Mouse (Mus musculus): ENCODE measurements around the gene Dnhd1.
A peak's percentile ranks its signal among the peaks of the same experiment; 100 is the strongest.
"Not testable (repeated sequence)": the region's sequence is repeated elsewhere in the genome, so short reads cannot be mapped to it uniquely, and the experiment has no call there.

The Dnhd1 gene

DNA sequence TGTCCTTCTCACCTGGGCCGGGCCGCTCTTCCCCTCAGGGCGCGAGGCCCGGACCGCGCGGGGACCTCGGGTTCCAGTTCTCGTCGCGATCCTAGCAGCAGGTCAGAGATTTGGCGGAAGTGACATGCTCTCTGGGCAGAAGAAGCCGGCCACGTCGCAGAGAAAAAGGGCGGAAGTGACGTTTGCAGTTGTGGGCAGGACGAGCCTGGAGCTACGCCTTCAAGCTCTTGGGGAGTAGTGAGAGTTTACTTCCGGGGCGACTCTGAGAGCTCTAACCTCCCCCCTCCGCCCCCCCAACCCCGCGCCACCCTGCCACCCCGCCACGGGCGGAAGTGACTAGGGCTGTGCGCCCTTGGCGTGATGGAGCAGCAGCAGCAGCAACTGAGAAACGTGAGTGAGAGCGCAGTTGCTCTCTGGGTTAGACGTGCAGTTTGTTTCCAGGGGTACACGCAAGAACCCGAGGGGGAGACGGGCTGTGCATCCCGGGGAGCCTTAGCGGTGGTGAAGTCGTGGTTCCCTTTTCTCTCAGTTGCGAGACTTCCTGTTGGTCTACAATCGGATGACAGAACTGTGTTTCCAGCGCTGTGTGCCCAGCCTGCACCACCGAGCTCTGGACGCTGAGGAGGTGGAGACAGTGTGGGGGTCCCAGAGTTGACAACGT, 10.3 kb upstream of the Dnhd1 start, which contains the start of the genes Arfip2 and Gm45799:
TSS of gene Arfip2 (minus strand) at position 184 of the 661 bp plus-strand sequence.
TSS of gene Gm45799 (plus strand) at position 320 of the 661 bp plus-strand sequence.
- DNase-seq (ENCODE audit: low spot score in 2 of 2), result peak; percentile 95 to 97

DNA sequence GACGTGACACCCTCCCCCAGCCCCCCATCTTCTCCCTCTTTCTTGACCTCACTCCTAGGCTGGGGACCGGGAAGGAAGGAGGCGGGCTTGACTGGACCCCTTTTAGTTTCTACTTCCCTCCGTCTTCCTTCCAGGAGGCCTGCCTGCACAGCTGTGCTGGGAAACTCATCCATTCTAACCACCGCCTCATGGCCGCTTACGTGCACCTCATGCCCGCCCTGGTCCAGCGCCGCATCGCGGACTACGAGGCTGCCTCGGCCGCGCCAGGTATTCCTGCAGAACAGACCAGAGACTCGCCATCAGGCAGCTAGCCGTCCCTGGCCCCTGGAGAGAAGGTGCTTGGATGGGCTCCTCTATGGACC, 9.8 kb upstream of the Dnhd1 start:
- DNase-seq (ENCODE audit: low spot score in 2 of 2), result no peak

DNA sequence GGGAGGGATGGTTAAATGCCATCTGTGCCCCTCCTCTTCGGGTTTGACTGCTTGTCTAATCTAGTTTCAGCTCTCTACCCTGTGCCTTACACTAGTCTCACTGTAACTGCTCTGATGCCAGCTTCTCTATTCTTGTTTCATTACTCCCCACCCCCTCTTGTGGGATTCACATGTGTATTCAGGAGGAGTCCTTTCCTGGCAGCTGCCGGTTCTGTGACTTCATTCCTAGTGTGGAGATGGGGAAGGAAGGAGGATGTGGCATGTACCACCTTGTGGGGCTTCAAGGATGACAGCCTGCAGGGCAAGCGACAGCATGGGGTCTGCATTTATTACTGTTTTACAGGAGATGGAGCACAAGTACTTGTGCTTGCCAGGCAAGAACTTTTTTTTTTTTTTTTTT, 8.7 kb upstream of the Dnhd1 start:
- DNase-seq (ENCODE audit: low spot score in 2 of 2), result no peak

DNA sequence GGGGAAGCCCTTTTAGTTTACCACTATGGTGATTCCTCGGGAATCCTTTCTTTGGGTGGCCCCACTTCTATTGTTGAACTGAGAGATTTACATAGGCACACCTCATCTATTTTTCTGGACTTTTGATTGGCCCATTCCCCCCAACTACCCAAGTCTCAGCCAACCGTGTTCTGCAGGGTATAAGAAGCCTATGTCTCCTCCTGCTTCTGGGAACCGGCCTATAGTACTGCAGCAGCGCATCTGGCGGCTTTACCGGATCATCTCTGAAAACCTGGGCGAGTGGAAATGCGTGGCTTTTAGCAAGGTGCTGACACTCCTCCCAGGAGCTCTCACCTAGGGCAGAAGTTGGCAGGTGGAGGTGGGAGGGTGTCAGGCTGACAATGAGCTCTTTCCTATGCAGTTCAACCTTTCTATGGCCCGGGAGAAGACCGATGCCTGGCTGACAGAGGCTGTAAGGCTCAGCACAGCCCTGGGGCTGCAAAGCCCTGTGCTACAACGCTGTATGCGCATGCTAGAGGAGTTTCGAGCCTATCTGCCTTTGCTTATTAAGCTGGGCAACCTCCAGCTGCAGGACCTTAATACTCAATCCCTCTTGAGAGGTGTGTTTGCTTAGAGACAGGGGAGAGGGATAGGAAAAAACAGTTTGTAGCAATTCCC, 35.0 kb downstream of the Dnhd1 start:
- no peak for DNase-seq (ENCODE audit: low spot score in 2 of 2)

DNA sequence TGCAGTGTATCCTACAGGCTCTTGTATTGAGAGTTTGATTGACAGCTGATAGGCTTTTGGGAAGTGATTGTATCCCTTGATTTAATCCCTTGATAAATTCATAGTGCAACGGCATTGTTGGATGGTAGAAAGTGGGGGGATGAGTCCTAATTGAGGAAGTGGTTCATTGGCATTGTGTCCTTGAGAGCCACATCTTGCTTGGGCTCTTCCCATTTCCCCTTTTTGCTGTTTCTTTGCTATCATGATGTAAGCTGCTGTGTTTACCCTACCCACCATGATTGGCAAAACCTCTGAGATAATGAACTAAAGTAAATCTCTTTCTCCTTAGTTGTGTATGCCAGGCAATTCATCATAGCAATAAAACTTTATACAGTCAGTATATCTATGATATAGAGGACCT, 40.2 kb downstream of the Dnhd1 start:
- no peak for DNase-seq (ENCODE audit: low spot score in 2 of 2)

DNA sequence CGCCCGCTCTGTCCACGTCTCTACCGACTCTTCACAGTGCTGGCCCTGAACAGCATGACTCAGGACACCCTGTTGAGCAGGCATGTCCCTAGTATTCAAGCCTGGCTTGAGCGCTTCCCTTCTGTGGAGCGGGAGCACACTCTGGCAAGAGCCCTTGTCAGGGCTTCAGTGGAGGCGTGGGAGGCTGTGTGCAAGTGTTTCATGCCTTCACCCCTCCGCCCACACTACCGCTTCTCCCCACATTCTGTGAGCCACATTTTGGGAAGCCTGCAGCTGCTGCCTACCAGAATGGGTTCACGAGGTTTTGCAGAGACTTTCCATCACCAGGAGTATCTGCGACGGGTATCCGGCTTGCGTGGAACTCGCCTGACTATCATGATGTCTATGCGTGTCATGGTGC, 52.6 kb downstream of the Dnhd1 start:
- no peak for DNase-seq (ENCODE audit: low spot score in 2 of 2)

DNA sequence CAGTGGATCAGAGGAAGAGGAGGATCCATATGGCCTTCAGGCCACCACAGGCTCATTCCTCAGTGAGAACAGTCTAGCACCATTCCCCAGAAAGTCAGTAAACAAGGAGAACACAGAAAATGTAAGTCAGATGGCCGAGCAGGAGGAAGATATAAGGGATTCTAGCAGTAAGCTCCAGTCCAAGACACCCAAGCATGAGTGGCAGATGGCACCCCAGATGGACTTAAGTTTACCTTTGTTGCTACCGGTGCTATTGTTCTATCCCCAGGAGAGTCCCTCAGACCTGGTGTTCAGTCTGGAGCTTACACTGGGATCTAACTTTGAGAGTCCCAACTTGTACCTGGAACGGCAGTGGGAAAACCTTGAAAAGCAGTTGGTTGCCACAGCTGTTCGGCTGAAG, 53.2 kb downstream of the Dnhd1 start:
- DNase-seq (ENCODE audit: low spot score in 2 of 2), result no peak

DNA sequence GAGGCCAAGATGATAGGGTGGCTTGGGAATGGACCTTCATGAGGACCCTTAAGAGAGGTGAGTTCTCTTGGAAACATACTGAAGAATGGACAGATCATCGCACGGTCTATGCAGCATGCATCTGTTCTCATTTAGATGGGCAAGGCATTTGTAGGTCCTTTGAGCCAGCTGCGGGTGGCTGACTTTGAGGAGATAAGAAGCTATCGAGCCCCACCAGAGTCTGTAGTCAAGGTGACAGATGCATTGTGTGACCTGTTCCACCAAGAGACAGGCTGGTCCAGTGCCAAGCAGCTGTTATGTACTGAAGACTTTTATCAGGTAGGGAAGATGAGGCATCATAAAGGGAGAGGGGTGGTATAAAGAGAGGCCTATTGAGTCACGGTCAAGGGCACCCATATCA, 58.1 kb downstream of the Dnhd1 start:
- DNase-seq (ENCODE audit: low spot score in 2 of 2), result no peak

DNA sequence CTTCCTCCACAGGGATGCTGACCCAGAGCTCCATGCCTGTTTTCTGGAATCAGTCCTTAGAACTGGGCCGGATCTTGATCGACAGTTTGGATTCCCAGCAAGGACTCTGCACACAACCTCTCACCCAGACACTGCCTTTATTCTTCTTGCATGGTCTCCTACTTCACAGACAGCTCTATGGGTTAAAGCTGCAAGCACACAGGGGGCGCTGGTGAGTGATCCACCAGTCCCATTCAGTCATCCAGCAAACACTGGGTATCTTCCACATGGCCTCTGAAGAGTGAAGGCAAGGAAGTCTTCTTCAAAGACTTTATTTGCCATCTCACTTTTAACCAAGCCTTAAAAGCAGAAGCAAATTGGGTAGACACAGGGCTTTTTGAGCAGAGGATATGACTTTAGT, 64.7 kb downstream of the Dnhd1 start:
- no peak for DNase-seq (ENCODE audit: low spot score in 2 of 2)

DNA sequence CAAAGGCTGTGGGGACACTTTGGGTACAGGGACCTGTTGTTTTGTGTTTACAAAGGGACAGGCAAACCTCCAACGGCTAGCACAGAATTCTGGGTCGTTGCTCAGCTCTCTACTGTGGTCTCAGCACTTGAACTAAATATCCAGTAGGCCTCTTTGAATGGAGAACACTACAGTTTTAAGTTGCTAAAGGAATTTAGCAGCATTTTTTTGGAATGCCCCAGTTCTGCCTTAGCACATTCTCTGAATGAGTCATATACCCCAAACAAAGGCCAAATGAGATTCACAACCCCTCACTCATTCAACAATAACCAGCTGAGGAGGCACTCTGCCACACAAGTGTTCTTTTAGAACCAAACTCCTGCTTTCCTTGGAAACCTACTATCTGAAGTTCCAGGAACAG, 71.3 kb downstream of the Dnhd1 start:
- no peak for DNase-seq (ENCODE audit: low spot score in 2 of 2)

DNA sequence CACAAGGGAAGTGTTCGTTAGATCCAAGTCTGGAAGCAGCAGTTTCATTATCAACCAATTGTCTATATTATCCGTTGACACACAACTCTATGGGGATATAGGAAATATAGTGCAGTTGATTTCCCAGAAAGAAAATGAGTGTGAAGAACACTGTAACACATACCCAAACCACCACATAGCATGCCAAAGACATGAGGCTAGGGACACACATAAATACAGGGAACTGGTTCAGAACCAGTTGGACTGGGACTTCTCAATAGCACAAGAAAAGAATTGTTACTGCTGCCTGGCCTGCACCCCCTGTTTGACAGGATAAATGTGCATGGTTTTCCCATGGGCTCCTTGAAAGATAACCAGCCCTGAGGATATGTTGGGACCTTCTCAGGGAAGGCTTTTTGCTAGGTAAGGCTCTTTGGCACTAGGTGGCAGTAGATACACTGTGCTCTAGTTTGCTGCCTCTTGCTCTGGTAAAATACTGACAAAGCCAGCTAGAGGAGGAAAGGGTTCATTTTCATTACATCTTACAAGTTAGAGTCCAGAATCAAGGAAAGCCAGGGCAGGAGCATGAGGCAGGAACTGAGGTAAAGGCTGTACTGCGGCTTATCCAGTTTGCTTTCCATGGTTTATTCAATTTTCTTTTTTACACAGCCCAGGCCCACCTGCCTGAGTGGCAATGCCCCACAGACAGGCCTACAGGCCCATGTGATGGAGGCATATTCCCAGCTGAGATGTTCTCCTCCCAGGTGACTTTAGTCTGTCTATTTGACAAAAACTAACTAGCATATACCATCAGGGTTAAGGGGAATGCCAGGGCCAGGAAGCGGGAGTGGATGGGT, 75.7 kb downstream of the Dnhd1 start:
- DNase-seq (ENCODE audit: low spot score in 2 of 2), result no peak

DNA sequence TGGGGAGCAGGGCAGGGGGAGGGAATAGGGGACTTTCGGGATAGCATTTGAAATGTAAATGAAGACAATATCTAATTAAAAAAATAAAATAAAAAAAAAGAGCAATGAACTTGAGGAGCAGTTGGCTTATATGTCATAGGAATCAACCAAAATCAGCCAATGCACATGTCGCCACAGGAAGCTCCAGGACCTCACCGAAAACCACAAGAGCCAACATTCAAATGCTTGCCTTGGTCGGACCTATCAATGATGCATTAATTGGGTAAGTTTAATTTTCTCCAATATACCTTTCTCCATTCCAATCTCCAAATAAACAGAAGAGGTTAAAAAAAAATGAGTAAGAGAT, 76.3 kb downstream of the Dnhd1 start:
- DNase-seq (ENCODE audit: low spot score in 2 of 2), result no peak

DNA sequence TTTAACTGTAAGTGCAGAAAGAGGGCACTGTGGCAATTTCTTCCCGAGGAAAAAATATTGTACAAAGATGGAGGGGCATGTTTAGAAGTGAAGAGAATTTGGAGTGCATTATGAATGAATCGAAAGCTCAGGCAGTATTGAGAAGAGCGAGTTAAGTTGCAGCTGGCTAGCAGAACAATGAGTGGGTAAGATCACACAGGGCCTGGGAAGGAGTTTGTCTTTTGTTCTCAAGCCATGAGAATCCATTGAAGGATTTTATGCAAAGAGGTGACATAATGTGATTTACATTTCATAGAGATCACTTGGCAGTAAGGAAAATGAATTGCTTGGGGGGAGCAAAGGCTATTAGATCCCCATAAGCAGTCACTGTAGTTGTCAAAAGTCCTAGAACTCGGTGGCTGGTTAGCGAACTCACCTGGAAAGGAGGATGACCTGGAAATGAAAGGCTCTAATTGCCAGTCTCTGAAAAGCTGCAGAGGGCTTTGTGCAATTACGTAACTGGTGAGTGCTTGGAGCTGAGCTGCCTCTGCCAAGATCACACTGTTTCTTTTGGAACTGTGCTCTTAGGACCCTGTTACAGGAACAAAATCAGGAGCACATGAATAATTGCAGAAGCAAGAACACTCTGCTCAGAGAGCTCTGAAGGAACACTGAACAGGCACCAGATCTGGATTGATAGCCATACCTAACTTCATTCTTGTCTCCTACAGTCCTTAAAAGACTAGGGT, 78.2 kb downstream of the Dnhd1 start:
- no peak for DNase-seq (ENCODE audit: low spot score in 2 of 2)

DNA sequence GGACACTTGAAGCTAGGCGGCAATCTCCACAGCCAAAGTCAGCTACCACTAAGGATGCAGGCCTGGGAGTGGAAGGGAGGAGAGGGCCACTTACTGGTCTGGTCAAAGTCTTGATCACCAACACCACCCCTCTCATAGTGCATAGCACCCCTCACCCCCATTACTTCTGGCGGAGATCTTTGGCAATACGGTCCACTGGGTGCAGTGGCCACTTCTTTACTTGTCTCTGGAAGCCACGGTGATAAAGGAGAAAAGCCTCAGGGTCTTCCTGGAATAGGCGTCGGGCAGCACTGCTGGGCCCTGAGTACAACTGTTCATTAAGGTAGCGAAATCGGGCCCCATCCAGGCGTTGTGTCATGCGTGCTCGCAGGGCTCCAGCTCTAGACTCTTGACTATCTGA, 83.2 kb downstream of the Dnhd1 start:
- no peak for DNase-seq (ENCODE audit: low spot score in 2 of 2)

DNA sequence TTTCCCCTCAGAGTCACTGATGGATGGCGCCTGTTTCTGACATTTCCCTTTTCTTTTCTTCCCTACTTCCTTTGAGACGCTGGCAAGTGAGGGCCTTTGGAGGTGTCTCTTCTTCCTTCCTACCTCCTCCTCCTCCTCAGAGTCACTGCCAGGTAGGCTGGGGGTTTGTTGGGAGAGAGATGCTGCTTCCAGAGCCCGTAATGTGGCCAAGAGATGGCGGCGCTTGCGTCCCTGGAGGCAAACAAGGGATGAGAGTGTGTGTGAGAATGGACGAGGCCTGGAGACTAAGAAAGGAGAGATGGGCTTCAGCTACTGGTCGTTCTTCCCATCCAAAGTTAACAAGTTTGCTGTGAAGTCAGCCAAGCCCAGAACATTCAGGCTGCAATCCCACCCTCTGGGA, 84.2 kb downstream of the Dnhd1 start:
- no peak for DNase-seq (ENCODE audit: low spot score in 2 of 2)

DNA sequence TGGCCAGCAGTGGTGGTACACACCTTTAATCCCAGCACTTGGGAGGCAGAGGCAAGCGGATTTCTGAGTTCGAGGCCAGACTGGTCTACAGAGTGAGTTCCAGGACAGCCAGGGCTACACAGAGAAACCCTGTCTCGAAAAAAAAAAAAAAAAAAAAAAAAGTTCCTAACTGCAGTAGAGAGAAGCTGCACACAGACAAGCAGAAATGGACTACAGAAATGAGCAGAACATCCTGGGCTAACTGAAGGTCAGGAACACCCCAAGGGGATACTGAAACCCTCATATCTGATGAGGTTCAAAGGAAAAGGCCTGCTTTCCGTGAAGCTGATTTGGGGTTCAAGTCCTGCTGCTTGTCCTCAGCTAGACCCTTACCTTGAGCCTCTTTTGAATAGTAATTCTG, 84.8 kb downstream of the Dnhd1 start:
- not testable (repeated sequence) for DNase-seq (ENCODE audit: low spot score in 2 of 2)

DNA sequence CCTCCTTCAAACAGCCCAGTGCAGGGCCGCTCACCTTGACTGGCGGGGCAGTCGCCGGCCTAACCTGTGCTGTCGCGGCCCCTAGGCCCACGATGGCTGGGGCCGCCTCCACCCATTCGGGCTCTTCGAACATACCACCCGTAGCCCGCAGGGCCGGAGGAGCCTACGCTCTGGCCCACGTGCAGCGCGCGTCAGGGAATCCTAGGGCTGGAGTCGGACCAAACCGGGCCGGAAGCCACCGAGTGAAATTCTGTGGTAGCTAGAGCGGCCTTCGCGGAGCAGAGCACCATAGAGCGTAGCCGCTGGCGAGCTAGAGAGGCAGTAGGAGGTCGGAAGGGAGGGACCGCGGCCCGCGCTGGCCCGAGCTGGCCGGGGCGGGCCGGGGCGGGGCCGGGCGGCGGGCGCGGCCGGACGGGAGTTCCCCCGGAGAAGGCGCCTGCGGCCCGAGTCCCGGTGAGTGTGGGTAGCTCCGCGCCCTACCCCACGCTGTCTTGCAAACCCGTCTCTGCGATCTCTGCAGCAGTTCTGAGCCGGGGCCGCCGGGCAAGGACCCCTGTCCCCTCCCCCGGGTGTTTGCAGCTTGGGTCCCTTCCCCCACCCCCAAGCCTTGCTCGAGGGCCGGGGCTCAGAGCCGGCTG, 85.8 kb downstream of the Dnhd1 start, which contains the start of gene Ilk:
TSS of gene Ilk (plus strand) at position 329 of the 638 bp plus-strand sequence.
- peak; percentile 85 to 94 for DNase-seq (ENCODE audit: low spot score in 2 of 2)

DNA sequence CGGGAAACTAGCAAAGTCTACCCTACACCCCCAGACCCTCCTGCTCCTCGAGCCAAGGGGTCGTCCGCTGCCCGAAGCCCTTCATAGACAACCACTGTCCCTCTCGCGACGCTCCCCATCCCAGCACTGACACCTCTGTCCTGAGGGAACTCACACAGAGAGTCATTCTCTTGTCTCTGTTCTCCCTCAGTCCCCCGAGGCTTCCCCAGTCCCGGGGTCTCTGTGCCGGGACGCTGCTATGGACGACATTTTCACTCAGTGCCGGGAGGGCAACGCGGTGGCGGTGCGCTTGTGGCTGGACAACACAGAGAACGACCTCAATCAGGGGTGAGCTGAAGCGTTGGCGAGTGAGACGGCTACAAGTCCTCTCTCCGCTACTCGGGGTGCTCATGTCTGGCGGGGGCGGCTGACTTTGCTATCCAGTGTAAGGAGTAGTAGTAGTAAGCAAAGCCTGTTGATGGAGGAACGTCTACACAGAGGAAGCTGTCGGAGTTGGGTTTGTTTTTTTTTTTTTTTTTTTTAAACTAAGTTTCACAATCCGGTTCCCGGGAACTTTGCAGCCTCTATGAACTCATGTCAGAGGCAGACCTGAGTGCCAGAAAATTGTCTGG, 86.4 kb downstream of the Dnhd1 start, which contains the start of gene Rrp8:
TSS of gene Rrp8 (minus strand) at position 475 of the 611 bp plus-strand sequence.
- DNase-seq (ENCODE audit: low spot score in 2 of 2), result peak; percentile 39 to 44

DNA sequence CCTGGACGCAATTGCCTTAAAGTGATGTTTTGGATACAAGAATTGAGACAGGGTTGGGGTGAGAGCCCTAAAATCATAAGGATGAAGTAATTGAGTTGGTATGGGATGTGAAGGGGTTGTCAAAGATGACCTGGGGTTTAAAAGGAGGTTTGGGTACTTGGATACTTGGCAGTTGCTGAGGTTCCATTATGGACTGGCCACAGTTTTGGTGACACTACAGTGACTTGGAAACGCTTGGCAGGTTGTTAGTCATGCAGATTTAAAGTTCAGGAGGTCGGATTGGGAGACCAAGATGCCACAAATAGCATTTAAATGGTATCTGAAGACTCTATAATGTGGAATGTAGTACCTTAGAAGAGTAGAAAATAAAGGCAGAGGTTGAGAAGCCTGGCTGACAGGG, 87.0 kb downstream of the Dnhd1 start:
- DNase-seq (ENCODE audit: low spot score in 2 of 2), result no peak

DNA sequence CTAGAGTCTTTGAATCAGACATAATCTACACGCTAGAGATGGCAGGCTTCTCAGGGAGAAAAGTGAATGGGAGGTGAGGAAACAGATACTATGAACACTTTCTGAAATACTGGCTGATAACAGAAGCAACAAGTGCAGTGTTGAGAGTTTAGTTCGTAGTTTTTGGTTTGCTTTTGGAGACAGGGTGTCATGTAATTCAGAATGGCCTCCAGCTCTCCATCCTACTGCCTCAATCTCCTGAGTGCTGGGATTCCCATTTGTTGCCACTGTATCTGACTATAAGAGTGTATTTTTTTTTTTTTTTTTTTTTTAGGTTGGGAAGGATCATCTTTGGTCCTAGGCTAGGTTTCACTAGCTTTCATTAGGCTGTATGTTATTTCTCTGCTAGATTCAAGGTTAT, 87.7 kb downstream of the Dnhd1 start:
- no peak for DNase-seq (ENCODE audit: low spot score in 2 of 2)

DNA sequence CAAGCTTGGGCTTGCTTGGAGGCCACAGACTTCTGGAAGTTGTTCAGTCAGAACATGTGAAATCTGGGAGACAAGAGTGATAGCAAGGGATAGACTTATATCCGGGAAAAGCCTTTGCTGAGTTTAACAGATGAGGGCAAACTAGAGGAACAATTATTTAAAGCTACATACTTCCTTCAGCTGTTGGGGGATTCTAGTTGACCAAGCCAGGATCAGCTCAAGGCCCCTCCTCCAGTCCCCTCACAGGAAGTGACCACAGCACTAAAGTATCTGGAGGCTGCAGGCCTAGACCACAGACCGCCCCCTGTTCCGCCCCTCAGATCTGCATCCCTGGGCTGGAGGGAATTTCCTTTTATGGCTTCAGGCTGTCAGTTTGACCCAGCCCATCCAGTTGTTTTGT, 88.3 kb downstream of the Dnhd1 start:
- peak in 1 of 2 experiments; percentile 66 for DNase-seq (ENCODE audit: low spot score in 2 of 2)

All from urinary bladder, postnatal 36 days (tissue).